Mouse (Mus musculus) liver, embryonic 15.5 days (tissue): ENCODE results near the gene Sh3bp2. TPM values are rescaled to one million over a fixed set of nuclear protein-coding genes. Genes with fewer than 3 reads are reported as not detected.

Experiments
- ATAC-seq: fragments of 200-750 bp; cut with Nextera tagmentation; 2 replicates; pipeline ENCODE4 v1.8.0; 2017; ENCODE audit warnings: moderate number of reproducible peaks, mild to moderate bottlenecking, moderate library complexity; ENCODE audit not compliant: insufficient read depth
- H3K27ac ChIP-seq: fragments of 300-500 bp; sonication (generic); replicated peaks from 2 replicates; pipeline ENCODE4 v1.5.1; 2015; ENCODE audit warnings: mild to moderate bottlenecking, inconsistent platforms
- H3K27me3 ChIP-seq: fragments of 300-500 bp; sonication (generic); 2 replicates; pipeline ENCODE4 v1.6.1; 2015; ENCODE audit warnings: mild to moderate bottlenecking, inconsistent platforms
- H3K36me3 ChIP-seq: fragments of 300-500 bp; sonication (generic); replicated peaks from 2 replicates; pipeline ENCODE4 v1.6.1; 2015; ENCODE audit warnings: moderate library complexity, mild to moderate bottlenecking, inconsistent platforms
- H3K4me1 ChIP-seq: fragments of 300-500 bp; sonication (generic); replicated peaks from 2 replicates; pipeline ENCODE4 v1.6.1; 2015; ENCODE audit warnings: inconsistent platforms
- H3K4me2 ChIP-seq: fragments of 300-500 bp; sonication (generic); 2 replicates; pipeline ENCODE4 v1.6.1; 2015; ENCODE audit warnings: moderate library complexity, mild to moderate bottlenecking, inconsistent platforms
- H3K4me3 ChIP-seq: fragments of 300-500 bp; sonication (generic); replicated peaks from 2 replicates; pipeline ENCODE4 v1.5.1; 2015; ENCODE audit warnings: mild to moderate bottlenecking, inconsistent platforms
- H3K9ac ChIP-seq: fragments of 300-500 bp; sonication (generic); 2 replicates; pipeline ENCODE4 v1.6.1; 2015; ENCODE audit warnings: moderate library complexity, mild to moderate bottlenecking, inconsistent platforms
- H3K9me3 ChIP-seq: fragments of 300-500 bp; sonication (generic); replicated peaks from 2 replicates; pipeline ENCODE4 v1.6.1; 2016; ENCODE audit warnings: inconsistent platforms
- WGBS: fragments of 180-500 bp; shearing (Covaris S2); methylation state at CpG from one replicate; pipeline ENCODE4 v1.1.7; 2015; ENCODE audit warnings: mixed read lengths; ENCODE audit not compliant: insufficient replicate concordance; 5-methylcytosine and 5-hydroxymethylcytosine counted together
- polyA plus RNA-seq: library from polyadenylated mRNA; unstranded; fragments of >200 nt; fragmentation: Nextera tagmentation; extraction: Ambion mirVana; gene quantifications from 2 replicates; pipeline ENCODE4 v1.2.1, GENCODE M21; 2015

Gene Sh3bp2
- polyA plus RNA-seq, 1 experiment from 2014 or later: 5.5 TPM

DNA sequence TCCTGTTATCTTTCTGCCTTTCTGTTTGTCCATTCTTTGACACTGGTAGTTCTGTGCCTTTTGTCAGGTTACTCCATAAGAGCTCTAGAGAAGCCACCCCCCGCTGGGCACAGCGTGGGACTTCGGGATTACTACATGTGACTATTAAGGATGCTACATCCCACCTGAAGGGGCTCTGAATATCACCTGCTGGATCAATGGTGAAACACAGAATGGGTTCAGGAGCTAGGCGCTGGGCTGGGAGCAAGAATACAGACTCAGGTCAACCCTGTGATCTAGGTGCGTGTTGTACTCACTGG is 788 bp downstream of the Sh3bp2 start:
- 0 out of 2 replicates have a peak, but pooled peaks cover 15% of the 10 kb centered on the region for H3K27me3 ChIP-seq
- H3K9me3 ChIP-seq: no peaks in the 10 kb centered on the region
- H3K4me1 ChIP-seq: peaks cover 62% of the 10 kb centered on the region
- H3K4me2 ChIP-seq: peak overlapping the region; percentile 89
- H3K36me3 ChIP-seq: no peaks in the 10 kb centered on the region
- H3K4me3 ChIP-seq: peak overlapping the region; percentile 71
- WGBS: 51% methylated on average over 5 of the region's 5 CpGs
- H3K9ac ChIP-seq: peak overlapping the region; percentile 66
- no peak for ATAC-seq
- H3K27ac ChIP-seq: peak overlapping the region; percentile 70

DNA sequence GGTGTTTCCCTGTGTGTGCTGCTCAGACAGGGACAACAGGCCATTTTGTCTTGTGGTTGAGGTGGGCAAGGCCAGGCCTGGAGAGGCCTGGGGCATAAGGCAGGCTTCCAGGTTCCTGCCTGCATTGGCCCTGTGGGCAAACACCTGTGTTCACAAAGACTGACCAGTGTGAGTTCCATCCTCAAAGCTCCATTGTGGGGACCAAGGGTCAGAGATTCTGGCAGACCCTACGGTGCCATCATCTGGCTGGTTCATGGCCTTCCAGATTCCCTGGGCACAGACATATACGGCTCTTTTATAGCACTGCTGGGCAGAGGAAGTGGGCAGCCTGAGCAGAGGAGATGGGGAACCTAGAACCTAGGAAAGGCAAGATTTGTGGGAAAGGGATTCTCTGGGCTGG is 1.7 kb downstream of the Sh3bp2 start:
- Histone ChIP-seq H3K4me1 (peaks cover 65% of the 10 kb centered on the region), H3K36me3 (no peaks in the 10 kb centered on the region), H3K27ac (no peak overlapping the region), H3K27me3 (0 out of 2 replicates have a peak, but pooled peaks cover 15% of the 10 kb centered on the region), H3K4me2 (peak overlapping the region; percentile 89), H3K9ac (no peak overlapping the region), H3K9me3 (no peaks in the 10 kb centered on the region), H3K4me3 (0 out of 2 replicates have a peak overlapping the region, but pooled peaks have one; percentile 8)
- no peak for ATAC-seq
- WGBS: 74% methylated on average over 2 of the region's 2 CpGs

DNA sequence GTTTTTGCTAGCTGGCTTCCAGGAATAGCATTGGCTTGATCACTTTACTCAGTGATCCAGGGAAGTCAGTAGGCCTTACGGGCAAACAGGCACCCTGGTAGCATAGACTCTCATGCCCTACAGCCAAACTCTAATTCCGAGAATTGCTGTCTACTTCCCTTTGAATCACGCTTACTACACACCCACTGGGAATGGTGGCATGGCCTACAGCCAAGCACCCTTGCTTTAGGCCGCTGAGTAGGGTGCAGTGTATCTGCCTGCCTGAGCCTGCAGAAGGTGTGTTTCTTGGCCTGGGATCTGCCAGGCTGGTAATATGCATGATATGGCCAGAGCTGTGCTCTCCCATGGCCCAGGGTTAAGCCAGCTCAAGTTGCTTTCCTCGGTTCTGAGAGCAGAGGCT is 3.1 kb downstream of the Sh3bp2 start:
- no peak for ATAC-seq
- Histone ChIP-seq H3K4me2 (no peak overlapping the region), H3K27ac (no peak overlapping the region), H3K4me3 (no peak overlapping the region), H3K9me3 (no peaks in the 10 kb centered on the region), H3K4me1 (peaks cover 79% of the 10 kb centered on the region), H3K9ac (no peak overlapping the region), H3K36me3 (no peaks in the 10 kb centered on the region), H3K27me3 (0 out of 2 replicates have a peak, but pooled peaks cover 14% of the 10 kb centered on the region)
- 66% methylated on average over 5 of the region's 5 CpGs for WGBS

DNA sequence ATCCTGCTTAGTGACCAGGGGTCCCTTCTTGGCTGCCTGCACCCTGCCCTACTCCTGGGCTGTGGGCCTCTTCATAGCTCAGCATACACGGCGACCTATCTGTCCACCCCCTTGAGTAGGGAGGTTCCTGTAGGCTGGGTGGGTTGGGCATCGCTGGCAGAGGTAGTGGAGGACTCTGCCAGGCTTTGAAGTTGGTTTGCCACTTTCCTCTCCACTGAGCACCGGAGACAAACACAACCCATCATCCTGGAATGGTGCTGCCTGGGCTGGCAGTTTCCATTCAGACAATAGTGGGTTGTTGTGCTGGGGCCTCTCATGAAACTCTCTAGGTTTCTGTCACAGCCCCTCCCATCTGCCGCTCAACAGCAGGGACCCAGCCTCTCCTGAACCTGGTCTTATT is 4.5 kb downstream of the Sh3bp2 start:
- no peaks in the 10 kb centered on the region for H3K36me3 ChIP-seq
- H3K27me3 ChIP-seq: 0 out of 2 replicates have a peak, but pooled peaks cover 6% of the 10 kb centered on the region
- H3K9me3 ChIP-seq: no peaks in the 10 kb centered on the region
- H3K9ac ChIP-seq: no peak overlapping the region
- no peak overlapping the region for H3K4me3 ChIP-seq
- 70% methylated on average over 5 of the region's 5 CpGs for WGBS
- H3K4me2 ChIP-seq: no peak overlapping the region
- no peak for ATAC-seq
- peaks cover 74% of the 10 kb centered on the region for H3K4me1 ChIP-seq
- H3K27ac ChIP-seq: no peak overlapping the region

DNA sequence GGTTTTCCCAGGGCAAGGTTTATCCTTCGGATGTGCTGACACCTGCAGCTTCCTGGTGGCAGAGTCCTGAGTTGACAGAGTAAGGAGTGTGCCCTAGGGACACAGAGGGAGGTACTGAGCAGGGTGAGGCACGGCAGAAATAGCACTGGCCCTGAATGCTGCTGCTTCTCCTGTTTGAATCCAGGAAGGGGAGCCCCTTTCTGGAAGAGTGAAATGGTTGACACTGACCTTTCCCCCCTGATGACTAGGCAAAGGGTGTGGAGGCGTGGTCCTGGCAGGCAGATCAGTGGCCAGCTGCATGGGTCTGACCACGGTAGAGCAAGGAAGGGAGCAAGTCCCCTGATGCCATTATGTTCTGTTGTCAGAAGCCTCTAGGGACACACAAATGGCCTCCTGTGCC is 5.0 kb downstream of the Sh3bp2 start:
- H3K36me3 ChIP-seq: no peaks in the 10 kb centered on the region
- H3K4me3 ChIP-seq: no peak overlapping the region
- 29% methylated on average over 4 of the region's 4 CpGs for WGBS
- H3K4me1 ChIP-seq: peaks cover 74% of the 10 kb centered on the region
- H3K9ac ChIP-seq: no peak overlapping the region
- 0 out of 2 replicates have a peak, but pooled peaks cover 6% of the 10 kb centered on the region for H3K27me3 ChIP-seq
- no peak for ATAC-seq
- H3K9me3 ChIP-seq: no peaks in the 10 kb centered on the region
- H3K27ac ChIP-seq: no peak overlapping the region; the same call in 1 of the 2 replicates
- peak overlapping the region; percentile 1; the same call in 1 of the 2 replicates for H3K4me2 ChIP-seq

DNA sequence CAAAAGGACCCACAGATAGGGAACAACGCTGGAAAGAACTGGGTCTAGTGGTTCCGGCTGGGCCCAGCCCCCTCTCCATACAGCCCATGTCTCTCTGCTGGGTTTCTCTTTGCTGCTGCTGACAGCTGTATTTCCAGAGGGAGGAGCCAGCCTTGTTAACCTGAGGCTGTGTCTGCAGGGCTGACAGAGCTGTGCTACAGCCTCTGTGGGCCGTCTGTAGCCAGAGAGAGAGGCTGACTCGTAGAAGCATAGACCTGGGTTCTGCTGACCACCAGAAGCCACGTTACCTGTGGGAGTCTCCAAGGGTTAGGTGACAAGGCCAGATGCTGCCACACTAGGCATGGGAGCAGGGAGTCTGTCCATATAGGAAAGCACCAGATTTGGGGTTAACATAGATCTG is 7.4 kb downstream of the Sh3bp2 start:
- Histone ChIP-seq H3K27ac (0 out of 2 replicates have a peak overlapping the region, but pooled peaks have one; percentile 58), H3K4me1 (peaks cover 53% of the 10 kb centered on the region), H3K9ac (no peak overlapping the region), H3K36me3 (no peaks in the 10 kb centered on the region), H3K27me3 (no peaks in the 10 kb centered on the region), H3K9me3 (no peaks in the 10 kb centered on the region), H3K4me3 (no peak overlapping the region), H3K4me2 (no peak overlapping the region; the same call in 1 of the 2 replicates)
- 66% methylated on average over 5 of the region's 5 CpGs for WGBS
- ATAC-seq: no peak

DNA sequence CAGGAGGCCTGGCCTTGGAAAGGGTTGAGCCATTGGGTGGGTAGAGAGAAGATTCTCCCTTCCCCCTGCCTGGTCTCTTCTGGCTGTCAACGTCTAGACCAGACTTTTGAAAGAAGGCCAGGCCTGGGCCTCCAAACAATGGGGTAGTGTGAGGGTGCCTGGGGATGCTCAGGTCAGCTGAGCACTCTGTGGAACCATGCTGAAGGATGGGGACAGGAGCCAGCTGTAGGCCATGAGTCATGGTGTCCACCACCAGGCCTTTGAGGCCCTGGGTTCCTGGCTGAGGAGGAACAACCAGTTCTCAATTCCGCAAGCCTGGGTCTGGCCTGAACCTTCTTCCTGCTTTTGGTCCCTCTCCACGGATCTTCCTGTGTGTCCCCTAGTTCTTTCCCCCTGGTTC is 8.2 kb downstream of the Sh3bp2 start:
- Histone ChIP-seq H3K4me3 (no peak overlapping the region), H3K27me3 (no peaks in the 10 kb centered on the region), H3K27ac (peak overlapping the region; percentile 58), H3K4me2 (no peak overlapping the region), H3K4me1 (peaks cover 50% of the 10 kb centered on the region), H3K36me3 (no peaks in the 10 kb centered on the region), H3K9ac (no peak overlapping the region), H3K9me3 (no peaks in the 10 kb centered on the region)
- ATAC-seq: no peak
- WGBS: 37% methylated on average over 3 of the region's 3 CpGs

DNA sequence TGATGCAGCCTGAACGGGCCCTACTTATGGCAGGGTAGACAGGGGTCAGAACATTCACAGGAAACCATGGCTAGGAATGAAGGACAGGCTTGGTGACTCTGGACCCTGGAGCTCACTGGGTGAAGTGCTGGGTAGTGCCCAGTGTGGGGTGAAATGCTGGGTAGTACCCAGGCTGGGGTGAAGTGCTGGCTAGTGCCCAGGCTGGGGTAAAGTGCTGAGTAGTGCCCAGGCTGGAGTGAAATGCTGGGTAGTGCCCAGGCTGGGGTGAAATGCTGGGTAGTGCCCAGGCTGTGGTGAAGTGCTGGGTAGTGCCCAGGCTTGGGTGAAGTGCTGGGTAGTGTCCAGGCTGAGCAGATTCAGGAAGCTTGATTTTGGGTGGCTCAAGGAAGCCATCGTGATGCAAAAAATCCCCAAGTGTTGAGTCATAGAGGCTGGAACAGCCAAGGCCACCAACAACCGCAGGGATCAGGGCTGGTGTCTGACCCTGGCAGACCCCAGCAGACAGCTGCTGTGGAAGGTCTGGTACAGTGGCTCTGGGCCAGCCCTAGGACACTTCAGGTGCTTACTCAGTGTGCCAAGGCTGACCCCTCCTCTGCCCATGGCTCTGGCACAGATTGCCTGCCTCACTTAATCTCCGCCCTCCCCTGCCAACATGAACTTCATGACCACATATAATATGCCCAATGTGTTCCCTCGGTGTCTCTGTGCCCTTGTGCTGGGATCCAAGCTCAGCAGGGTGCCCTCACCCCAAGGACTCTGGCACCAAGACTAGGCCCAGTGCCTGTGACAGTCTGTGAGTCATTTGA is 9.3 kb downstream of the Sh3bp2 start:
- Histone ChIP-seq H3K4me1 (peaks cover 45% of the 10 kb centered on the region), H3K36me3 (no peaks in the 10 kb centered on the region), H3K9ac (no peak overlapping the region), H3K27me3 (peaks cover 4% of the 10 kb centered on the region; the same call in 1 of the 2 replicates), H3K27ac (0 out of 2 replicates have a peak overlapping the region, but pooled peaks have one; percentile 4), H3K4me3 (no peak overlapping the region), H3K4me2 (no peak overlapping the region), H3K9me3 (no peaks in the 10 kb centered on the region)
- ATAC-seq: no peak
- WGBS: 62% methylated on average over 5 of the region's 5 CpGs

DNA sequence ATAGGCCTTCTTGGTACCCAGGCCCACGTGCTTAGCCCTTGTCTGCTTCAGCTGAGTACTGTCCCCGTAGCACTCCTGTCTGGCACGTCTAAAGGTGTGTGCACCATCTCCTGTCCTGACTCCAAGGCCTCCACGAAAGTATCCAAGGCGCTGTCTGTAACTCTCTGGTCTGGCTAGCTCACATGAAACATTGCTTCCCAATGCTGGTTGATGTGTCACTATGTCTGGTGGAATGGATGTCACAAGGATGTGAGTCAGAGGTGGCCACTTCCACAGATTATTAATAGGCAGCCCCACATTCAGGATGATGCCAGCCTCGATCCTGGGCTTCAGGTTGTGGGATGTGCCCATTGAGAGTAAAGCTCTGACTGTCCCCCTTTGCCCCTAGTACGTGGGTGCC is 10.2 kb downstream of the Sh3bp2 start:
- Histone ChIP-seq H3K9me3 (no peaks in the 10 kb centered on the region), H3K4me1 (peaks cover 36% of the 10 kb centered on the region), H3K4me3 (no peak overlapping the region), H3K9ac (no peak overlapping the region), H3K27me3 (peaks cover 4% of the 10 kb centered on the region; the same call in 1 of the 2 replicates), H3K27ac (no peak overlapping the region), H3K4me2 (no peak overlapping the region), H3K36me3 (no peaks in the 10 kb centered on the region)
- 70% methylated on average over 7 of the region's 7 CpGs for WGBS
- ATAC-seq: no peak

DNA sequence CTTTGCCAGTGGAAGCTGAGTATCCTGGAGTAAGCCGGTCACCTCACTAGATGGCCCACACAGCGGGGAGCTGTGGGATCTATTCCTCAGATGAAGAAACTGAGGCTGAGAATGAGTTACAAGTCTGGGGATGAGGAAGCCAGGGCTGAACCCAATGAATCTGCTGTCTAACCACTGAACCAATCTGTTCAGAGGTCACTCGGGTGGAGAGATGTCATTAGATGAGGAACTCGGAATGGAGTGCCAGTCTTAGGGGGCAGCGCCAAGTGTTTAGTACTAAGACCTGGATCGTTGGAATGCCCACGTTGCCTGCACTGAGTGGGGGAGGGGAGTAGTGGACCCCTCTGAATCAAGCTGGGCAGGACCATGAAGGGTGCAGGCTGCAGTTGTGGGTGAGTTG is 12.4 kb downstream of the Sh3bp2 start:
- Histone ChIP-seq H3K9ac (no peak overlapping the region), H3K27me3 (peaks cover 4% of the 10 kb centered on the region; the same call in 1 of the 2 replicates), H3K27ac (no peak overlapping the region), H3K4me1 (peaks cover 21% of the 10 kb centered on the region), H3K4me3 (no peak overlapping the region), H3K9me3 (no peaks in the 10 kb centered on the region), H3K4me2 (no peak overlapping the region), H3K36me3 (no peaks in the 10 kb centered on the region)
- ATAC-seq: no peak
- 47% methylated on average over 7 of the region's 7 CpGs for WGBS

DNA sequence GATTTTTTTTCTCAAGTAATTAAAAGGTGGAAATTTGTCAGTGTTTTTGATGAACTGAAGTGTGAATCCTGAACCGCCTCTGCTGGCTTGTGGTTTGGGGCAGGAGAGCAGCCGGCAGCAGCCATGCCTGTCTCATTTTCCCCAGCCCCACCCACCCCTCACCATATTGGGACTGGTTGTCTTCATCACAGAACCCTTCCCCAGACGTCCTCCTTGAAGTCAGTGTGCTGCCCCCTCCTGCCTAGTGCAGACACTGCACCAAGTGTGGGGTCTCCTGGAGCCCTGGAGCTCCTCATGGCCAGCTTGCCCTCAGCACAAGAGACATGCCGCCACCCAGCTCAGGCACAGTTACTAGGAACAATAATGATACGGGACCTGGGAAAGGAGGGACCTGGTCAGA is 12.9 kb downstream of the Sh3bp2 start:
- WGBS: 24% methylated on average over 5 of the region's 5 CpGs
- Histone ChIP-seq H3K9ac (no peak overlapping the region), H3K36me3 (no peaks in the 10 kb centered on the region), H3K27me3 (peaks cover 4% of the 10 kb centered on the region; the same call in 1 of the 2 replicates), H3K27ac (no peak overlapping the region), H3K9me3 (no peaks in the 10 kb centered on the region), H3K4me3 (no peak overlapping the region), H3K4me1 (peaks cover 21% of the 10 kb centered on the region), H3K4me2 (no peak overlapping the region)
- no peak for ATAC-seq
